Mouse (Mus musculus): ENCODE measurements at regions not wholly inside any gene's neighbourhood (a gene's known extent, or its start where the extent isn't known, plus 50 kb on each side); places are given as distances from the start of the nearest gene placed in this dataset.
A peak's percentile ranks its signal among the peaks of the same experiment; 100 is the strongest.

DNA sequence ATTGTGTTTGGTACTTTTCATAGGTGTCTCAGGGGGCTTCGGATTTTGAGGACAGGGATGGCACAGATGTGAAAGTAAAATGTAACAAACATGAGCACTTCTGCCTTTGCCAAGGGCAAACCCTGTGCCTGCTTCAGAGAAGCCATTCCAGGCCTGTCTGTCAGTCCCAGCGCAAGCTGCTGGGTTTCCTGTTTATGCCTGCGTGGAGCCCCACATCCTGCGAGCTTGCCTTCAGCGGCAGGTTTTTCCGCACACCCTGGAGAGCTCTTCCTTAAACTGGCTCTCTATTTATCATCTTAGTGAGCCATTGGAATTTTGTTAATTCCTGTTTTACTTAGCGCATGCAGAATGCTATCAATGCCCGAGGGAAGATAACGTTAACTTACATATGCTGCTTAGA is 159.5 kb downstream of the Zfp281 start:
- DNase-seq, result peak; percentile 41

DNA sequence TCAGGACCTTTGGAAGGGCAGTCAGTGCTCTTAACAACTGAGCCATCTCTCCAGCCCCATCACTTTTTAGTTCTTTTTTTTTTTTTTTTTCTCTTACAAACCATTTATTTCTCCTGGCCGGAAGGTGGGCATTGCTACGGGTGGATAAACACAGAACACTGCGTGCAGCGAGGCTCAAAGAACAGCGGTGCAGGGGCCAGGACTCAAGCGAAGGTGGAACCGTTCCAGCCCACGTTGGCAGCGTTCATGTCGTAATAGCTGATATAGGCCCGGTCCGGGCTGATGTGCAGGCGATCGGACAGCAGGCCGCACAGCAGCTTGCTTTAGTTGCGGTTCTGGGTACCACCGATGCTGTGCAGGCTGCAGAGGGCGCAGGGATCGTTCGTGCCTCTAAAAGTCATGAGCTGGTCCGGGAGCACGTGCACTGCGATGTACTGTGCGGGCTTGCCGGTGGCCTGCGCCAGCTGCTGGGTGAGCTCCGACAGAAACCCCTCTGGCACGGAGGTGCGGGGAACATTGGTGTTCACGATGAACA is 164.3 kb downstream of the Zfp281 start:
- DNase-seq, result peak; percentile 21

GRCm38 (mm10) chr1:136791641-136792040 is 166.9 kb downstream of the Zfp281 start:
- no peak for DNase-seq
